Mouse (Mus musculus) hindbrain, embryonic 14.5 days (tissue): ENCODE data around the gene Abca1. TPM values are rescaled to one million over a fixed set of nuclear protein-coding genes. Genes with fewer than 3 reads are reported as not detected.
A peak's percentile ranks its signal among the peaks of the same experiment; 100 is the strongest.

Source experiments
- ATAC-seq: fragments of 200-750 bp; cut with Nextera tagmentation; 2 replicates; pipeline ENCODE4 v1.8.0; 2017; ENCODE audit warnings: moderate number of reproducible peaks, mild to moderate bottlenecking, moderate TSS enrichment, moderate library complexity; ENCODE audit not compliant: low FRiP score
- DNase-seq: peaks from one replicate; pipeline ENCODE4 v3.0.0-alpha.2; 2015; ENCODE audit warnings: low spot score
- H3K27ac ChIP-seq: fragments of 300-500 bp; sonication (generic); 2 replicates; pipeline ENCODE4 v1.5.1; 2014; ENCODE audit warnings: mild to moderate bottlenecking, moderate library complexity
- H3K27me3 ChIP-seq: fragments of 300-500 bp; sonication (generic); 2 replicates; pipeline ENCODE4 v1.6.1; 2014; ENCODE audit warnings: mild to moderate bottlenecking, low read length, mixed read lengths; ENCODE audit not compliant: control insufficient read depth, insufficient read depth
- H3K36me3 ChIP-seq: fragments of 300-500 bp; sonication (generic); replicated peaks from 2 replicates; pipeline ENCODE4 v1.6.1; 2014; ENCODE audit not compliant: control insufficient read depth, insufficient read depth
- H3K4me1 ChIP-seq: fragments of 300-500 bp; sonication (generic); replicated peaks from 2 replicates; pipeline ENCODE4 v1.6.1; 2014; ENCODE audit warnings: antibody characterized with exemption, low read length, mixed read lengths; ENCODE audit not compliant: control insufficient read depth, insufficient read depth
- H3K4me2 ChIP-seq: fragments of 300-500 bp; sonication (generic); replicated peaks from 2 replicates; pipeline ENCODE4 v1.6.1; 2014; ENCODE audit warnings: mild to moderate bottlenecking, moderate library complexity
- H3K4me3 ChIP-seq: fragments of 300-500 bp; sonication (generic); replicated peaks from 2 replicates; pipeline ENCODE4 v1.5.1; 2014; ENCODE audit warnings: mild to moderate bottlenecking, low read length
- H3K9ac ChIP-seq: fragments of 300-500 bp; sonication (generic); 2 replicates; pipeline ENCODE4 v1.6.1; 2014
- H3K9me3 ChIP-seq: fragments of 300-500 bp; sonication (generic); 2 replicates; pipeline ENCODE4 v1.6.1; 2016; ENCODE audit warnings: low read length; ENCODE audit not compliant: control insufficient read depth
- WGBS: fragments of 180-500 bp; shearing (Covaris S2); extraction: QIAGEN DNeasy Blood & Tissue Kit; methylation state at CpG from one replicate; pipeline ENCODE4 v1.1.7; 2014; 5-methylcytosine and 5-hydroxymethylcytosine counted together
- polyA plus RNA-seq: library from polyadenylated mRNA; unstranded; fragments of >200 nt; fragmentation: Nextera tagmentation; extraction: Ambion mirVana; gene quantifications from 2 replicates; pipeline ENCODE4 v1.2.1, GENCODE M21; 2014

Abca1 gene
- polyA plus RNA-seq, 1 experiment from 2014 or later, result 18.8 TPM

DNA sequence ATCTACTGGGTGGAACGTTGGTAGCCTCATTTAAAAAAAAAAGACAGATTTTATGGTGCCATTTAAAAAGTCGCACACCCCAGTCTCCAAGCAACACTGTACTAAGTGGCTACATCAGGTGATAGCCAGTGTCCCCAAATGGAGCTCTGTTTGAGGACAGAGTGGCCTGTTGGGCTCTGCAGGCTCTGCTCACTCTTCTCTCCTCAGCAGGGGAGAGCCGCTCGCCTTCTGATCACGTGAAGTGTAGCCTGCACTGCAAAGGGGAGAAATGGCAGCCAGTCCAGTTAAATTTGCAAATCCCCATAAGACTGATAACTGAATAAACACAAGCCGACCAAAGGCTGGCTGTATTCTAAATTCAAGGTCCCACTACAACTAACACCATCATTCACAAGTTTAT is 6.0 kb downstream of the Abca1 start:
- Histone ChIP-seq H3K9ac (no peak overlapping the region), H3K4me3 (no peak overlapping the region), H3K36me3 (no peaks in the 10 kb centered on the region), H3K4me1 (peaks cover 4% of the 10 kb centered on the region), H3K4me2 (no peak overlapping the region), H3K27ac (no peak overlapping the region), H3K27me3 (no peaks in the 10 kb centered on the region), H3K9me3 (no peaks in the 10 kb centered on the region)
- ATAC-seq (no peak), DNase-seq (no peak)
- 63% methylated on average over 6 of the region's 6 CpGs for WGBS

DNA sequence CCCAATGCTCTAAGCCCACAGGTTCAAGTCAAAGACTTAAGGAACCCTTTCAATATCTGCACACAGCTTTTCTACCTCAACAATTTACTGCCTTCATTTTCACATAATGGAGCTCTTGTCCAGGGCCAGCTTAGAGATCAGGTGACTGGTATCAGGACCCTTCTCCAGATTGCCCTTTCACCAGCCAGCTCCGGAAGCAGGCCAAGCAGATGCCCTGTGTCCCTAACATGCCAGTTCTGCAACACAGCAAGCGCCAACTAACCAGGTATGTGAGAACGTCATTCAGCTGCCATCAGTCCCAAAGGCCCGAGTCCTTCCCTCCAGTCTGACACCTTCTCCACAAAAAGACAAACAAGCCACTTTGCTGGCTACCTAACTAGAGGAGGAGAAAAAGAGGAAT is 6.6 kb downstream of the Abca1 start:
- no peaks in the 10 kb centered on the region for H3K27me3 ChIP-seq
- H3K4me1 ChIP-seq, result peaks cover 4% of the 10 kb centered on the region
- no peaks in the 10 kb centered on the region for H3K36me3 ChIP-seq
- no peak for ATAC-seq
- DNase-seq, result no peak
- no peak overlapping the region for H3K27ac ChIP-seq
- no peak overlapping the region for H3K4me2 ChIP-seq
- WGBS, result 71% methylated on average over 4 of the region's 4 CpGs
- no peak overlapping the region for H3K4me3 ChIP-seq
- no peak overlapping the region for H3K9ac ChIP-seq
- H3K9me3 ChIP-seq, result no peaks in the 10 kb centered on the region

DNA sequence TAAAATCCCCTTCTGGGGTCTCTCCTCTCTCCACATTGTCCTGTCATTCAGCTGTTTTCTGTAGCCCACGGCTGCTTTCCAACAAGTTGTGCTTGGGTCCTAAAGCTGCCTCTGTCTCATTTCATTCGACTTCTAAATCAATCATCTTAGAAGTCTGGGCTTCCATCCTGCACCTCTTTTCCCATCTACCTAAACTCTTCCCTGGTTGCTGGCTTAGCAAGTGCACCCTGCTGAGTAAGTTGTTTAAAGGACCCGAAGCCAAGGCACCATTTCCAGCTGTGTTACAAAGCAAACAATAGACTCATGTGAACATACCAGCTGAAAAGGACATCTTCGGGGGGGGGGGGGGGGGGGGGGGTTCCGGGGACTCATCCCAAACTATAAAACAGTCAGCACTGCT is 7.0 kb downstream of the Abca1 start:
- Histone ChIP-seq H3K36me3 (no peaks in the 10 kb centered on the region), H3K27ac (no peak overlapping the region), H3K27me3 (no peaks in the 10 kb centered on the region), H3K4me3 (no peak overlapping the region), H3K9ac (no peak overlapping the region), H3K4me2 (no peak overlapping the region), H3K9me3 (no peaks in the 10 kb centered on the region), H3K4me1 (peaks cover 4% of the 10 kb centered on the region)
- DNase-seq (no peak), ATAC-seq (no peak)
- 17% methylated on average over 5 of the region's 5 CpGs for WGBS

DNA sequence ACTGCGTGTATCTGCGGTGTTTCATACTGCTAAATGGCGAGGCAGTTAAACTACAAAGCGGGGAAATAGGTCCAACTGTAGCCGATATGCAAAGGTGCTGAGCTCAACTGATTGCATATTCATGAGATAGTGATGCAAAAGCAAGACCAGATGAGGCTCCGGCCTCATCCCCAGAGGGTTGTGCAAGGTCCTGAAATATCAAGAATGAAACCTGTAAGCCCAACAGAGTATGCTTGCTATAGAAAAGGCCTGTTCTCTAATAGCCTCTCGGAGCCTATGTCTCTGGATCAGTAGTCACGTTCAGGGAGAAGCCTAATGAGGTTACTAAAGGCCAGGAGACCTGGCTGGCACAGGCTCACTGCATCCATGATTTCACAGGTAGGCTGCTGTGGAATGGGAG is 9.2 kb downstream of the Abca1 start:
- no peak overlapping the region for H3K4me2 ChIP-seq
- 0 out of 2 replicates have a peak, but pooled peaks have one; percentile 8 for ATAC-seq
- H3K36me3 ChIP-seq, result no peaks in the 10 kb centered on the region
- H3K27ac ChIP-seq, result no peak overlapping the region
- H3K9me3 ChIP-seq, result no peaks in the 10 kb centered on the region
- no peak for DNase-seq
- H3K27me3 ChIP-seq, result no peaks in the 10 kb centered on the region
- WGBS, result 40% methylated on average over 8 of the region's 8 CpGs
- H3K4me3 ChIP-seq, result no peak overlapping the region
- H3K9ac ChIP-seq, result no peak overlapping the region
- H3K4me1 ChIP-seq, result peaks cover 4% of the 10 kb centered on the region

DNA sequence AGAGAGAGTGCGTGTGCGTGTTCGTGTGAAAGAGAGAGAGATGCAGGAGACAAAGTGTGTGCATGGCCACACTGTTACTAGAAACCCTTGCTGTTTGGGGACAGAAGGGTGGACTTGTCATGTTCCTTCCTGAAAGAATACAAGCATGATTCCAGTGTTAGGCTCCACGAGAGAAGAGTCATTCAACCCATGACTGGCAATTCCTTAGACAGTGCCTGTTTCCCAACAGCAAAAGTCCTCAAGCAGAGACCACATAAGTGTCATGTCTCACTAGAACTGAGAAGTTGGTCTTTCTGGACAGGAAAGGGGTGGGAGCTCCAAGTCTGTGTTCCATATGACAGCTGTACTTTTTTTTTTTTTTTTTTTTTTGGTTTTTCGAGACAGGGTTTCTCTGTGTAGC is 10.1 kb downstream of the Abca1 start:
- DNase-seq, result no peak
- ATAC-seq, result no peak
- Histone ChIP-seq H3K4me1 (peaks cover 4% of the 10 kb centered on the region), H3K4me2 (no peak overlapping the region), H3K27me3 (no peaks in the 10 kb centered on the region), H3K36me3 (no peaks in the 10 kb centered on the region), H3K4me3 (no peak overlapping the region), H3K27ac (no peak overlapping the region), H3K9me3 (no peaks in the 10 kb centered on the region), H3K9ac (no peak overlapping the region)
- WGBS, result 93% methylated on average over 4 of the region's 5 CpGs

DNA sequence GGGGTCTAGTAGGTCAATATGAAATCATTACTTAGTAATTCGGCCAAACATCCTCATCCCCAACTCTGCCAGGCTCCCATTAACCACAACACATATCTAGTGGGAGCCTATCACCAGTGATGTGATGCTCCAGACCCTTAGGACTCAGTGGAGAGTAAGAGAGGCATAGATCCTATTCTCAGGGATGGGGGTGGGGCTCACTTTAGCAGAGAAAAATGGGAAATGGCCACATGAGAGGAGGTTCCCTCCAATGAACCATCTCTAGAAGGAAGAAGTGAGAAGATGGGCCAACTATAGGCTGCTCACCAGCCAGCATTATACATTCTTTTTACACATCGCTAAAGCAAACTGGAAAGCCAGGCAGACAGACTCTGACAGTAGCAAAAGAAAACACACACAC is 10.9 kb downstream of the Abca1 start:
- H3K36me3 ChIP-seq, result no peaks in the 10 kb centered on the region
- peaks cover 4% of the 10 kb centered on the region for H3K4me1 ChIP-seq
- no peak overlapping the region for H3K4me3 ChIP-seq
- ATAC-seq (no peak), DNase-seq (no peak)
- no peak overlapping the region for H3K9ac ChIP-seq
- WGBS, result 84% methylated on average over 2 of the region's 2 CpGs
- no peaks in the 10 kb centered on the region for H3K27me3 ChIP-seq
- H3K9me3 ChIP-seq, result no peaks in the 10 kb centered on the region
- H3K27ac ChIP-seq, result no peak overlapping the region
- no peak overlapping the region for H3K4me2 ChIP-seq

DNA sequence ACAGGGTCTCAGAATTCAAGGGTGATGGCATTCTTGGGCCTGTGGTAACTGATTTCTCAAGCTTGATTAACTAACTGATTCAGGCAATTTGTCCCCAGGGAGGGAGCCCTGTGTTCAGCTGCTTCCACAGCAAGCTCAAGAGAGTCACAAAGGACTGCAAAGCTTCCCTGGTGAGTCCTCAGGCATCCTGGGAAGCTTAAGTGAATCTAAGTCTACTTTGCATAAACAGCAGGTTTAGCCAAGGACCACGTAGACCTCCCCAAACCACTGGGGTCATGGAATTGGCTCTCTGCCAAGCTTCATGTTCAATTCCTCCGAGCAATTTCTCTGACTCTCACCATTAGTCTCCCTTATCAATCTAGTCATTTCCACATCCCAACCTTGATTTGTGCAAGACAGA is 12.2 kb downstream of the Abca1 start:
- H3K4me2 ChIP-seq, result no peak overlapping the region
- WGBS, result 7% methylated on average over 2 of the region's 2 CpGs
- H3K4me3 ChIP-seq, result no peak overlapping the region
- no peak overlapping the region for H3K9ac ChIP-seq
- no peaks in the 10 kb centered on the region for H3K27me3 ChIP-seq
- H3K36me3 ChIP-seq, result no peaks in the 10 kb centered on the region
- H3K27ac ChIP-seq, result no peak overlapping the region
- H3K4me1 ChIP-seq, result no peaks in the 10 kb centered on the region
- H3K9me3 ChIP-seq, result no peaks in the 10 kb centered on the region
- ATAC-seq, result no peak
- no peak for DNase-seq

GRCm38 (mm10) chr4:53147046-53147445 is 12.6 kb downstream of the Abca1 start:
- no peaks in the 10 kb centered on the region for H3K4me1 ChIP-seq
- H3K9me3 ChIP-seq, result no peaks in the 10 kb centered on the region
- no peak overlapping the region for H3K27ac ChIP-seq
- H3K9ac ChIP-seq, result no peak overlapping the region
- no peak for DNase-seq
- WGBS, result 52% methylated on average over 4 of the region's 4 CpGs
- no peak for ATAC-seq
- no peaks in the 10 kb centered on the region for H3K27me3 ChIP-seq
- H3K36me3 ChIP-seq, result no peaks in the 10 kb centered on the region
- no peak overlapping the region for H3K4me2 ChIP-seq
- H3K4me3 ChIP-seq, result no peak overlapping the region

DNA sequence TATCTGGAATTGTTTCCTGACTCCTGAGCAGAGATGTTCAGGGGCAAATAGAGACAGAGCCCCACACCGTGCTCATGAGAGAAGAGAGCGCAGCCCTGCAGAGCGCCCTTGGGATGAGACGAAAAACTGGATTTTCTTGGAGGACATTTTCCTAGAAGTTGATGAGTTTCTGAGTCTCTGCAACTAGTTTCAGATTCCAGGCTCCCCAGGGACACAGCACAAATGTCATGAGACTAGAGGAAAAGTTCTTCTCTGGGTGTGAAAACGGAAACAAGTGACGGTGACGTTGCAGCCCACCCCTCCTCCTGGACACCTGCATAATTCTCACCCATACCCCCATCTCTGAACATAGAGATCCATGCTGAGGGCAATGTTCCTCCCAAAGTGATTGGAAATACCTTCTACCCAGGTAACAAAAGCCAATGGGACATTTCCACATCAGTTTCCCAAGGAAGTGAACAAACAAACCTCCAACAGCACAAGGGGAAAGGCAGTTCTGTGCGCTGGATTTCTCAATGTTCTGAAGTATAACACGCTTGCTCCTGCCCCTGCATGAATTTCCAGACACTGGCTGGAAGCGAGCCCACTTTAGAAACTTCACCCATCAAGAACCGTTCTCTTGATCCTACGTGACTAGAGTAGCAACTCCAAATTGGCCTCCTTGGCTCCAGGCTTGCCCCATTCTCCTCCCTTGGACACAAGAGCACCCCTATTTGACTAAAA is 13.3 kb downstream of the Abca1 start:
- 93% methylated on average over 12 of the region's 12 CpGs for WGBS
- DNase-seq, result no peak
- no peaks in the 10 kb centered on the region for H3K27me3 ChIP-seq
- no peak overlapping the region for H3K9ac ChIP-seq
- no peak overlapping the region for H3K4me3 ChIP-seq
- H3K36me3 ChIP-seq, result no peaks in the 10 kb centered on the region
- no peak for ATAC-seq
- H3K4me1 ChIP-seq, result no peaks in the 10 kb centered on the region
- H3K4me2 ChIP-seq, result no peak overlapping the region
- no peaks in the 10 kb centered on the region for H3K9me3 ChIP-seq
- H3K27ac ChIP-seq, result no peak overlapping the region
